Comparison of ENCODE assay signal across 19 mouse cellular contexts in the genomic region with DNA sequence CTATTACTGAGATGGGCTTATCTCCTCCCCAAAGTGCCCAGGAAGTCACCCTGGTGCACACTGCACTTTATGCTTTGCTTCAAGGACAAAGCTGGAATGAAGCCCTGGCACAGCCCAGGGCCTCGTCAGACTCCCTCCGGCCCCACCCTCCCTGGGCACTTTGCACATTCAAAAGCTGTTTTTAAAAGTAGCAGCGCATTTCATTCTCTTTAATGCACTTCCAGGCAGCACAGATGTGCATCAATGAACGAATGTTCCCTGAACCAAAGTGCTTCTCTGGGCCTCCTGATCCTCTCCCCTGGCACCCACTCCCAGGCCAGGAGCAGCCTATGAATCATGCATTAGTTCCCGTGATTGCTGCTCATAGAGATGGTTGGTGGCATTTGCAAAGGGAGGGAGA. TPM values are rescaled to one million over a fixed set of nuclear protein-coding genes. Genes with fewer than 3 reads are reported as not detected.
DNase-seq lines count a peak whose midpoint lies in the region; ATAC-seq lines count a peak whose summit lies in the region.
"Had no signal": no experiment of that assay in that cellular context is flagged by ENCODE, and none has a peak within 500 bp of the region (broad histone marks: within the 10 kb centered on the region; RNA-seq: fewer than 3 reads in every experiment).

No protein-coding gene starts in this region.

- no peak overlapping the region for H3K4me3 ChIP-seq in forebrain, embryonic 15.5 days
- H3K4me3 ChIP-seq in forebrain, embryonic 10.5 days: no peak overlapping the region
- H3K4me3 ChIP-seq in midbrain, embryonic 16.5 days (ENCODE audit: low read depth, low read length): no peak overlapping the region
- H3K4me3 ChIP-seq in midbrain, embryonic 11.5 days (ENCODE audit: low read depth, low read length): no peak overlapping the region
- no peak overlapping the region for H3K4me3 ChIP-seq in neural tube, embryonic 14.5 days (ENCODE audit: low read depth, low read length)
- H3K4me3 ChIP-seq: embryonic facial prominence, embryonic 13.5 days; kidney, embryonic 15.5 days; limb, embryonic 13.5 days had no signal

- H3K4me2 ChIP-seq in forebrain, embryonic 15.5 days (replicated peaks): no peak overlapping the region
- no peak overlapping the region for H3K4me2 ChIP-seq in midbrain, embryonic 16.5 days (ENCODE audit: low read length)
- no peak overlapping the region for H3K4me2 ChIP-seq in midbrain, embryonic 11.5 days
- no peak overlapping the region for H3K4me2 ChIP-seq in neural tube, embryonic 14.5 days (ENCODE audit: low read depth, low read length)
- H3K4me2 ChIP-seq: embryonic facial prominence, embryonic 13.5 days; kidney, embryonic 15.5 days; limb, embryonic 13.5 days had no signal

- H3K27ac ChIP-seq in forebrain, embryonic 15.5 days (replicated peaks): peak overlapping the region; percentile 48
- no peak overlapping the region for H3K27ac ChIP-seq in forebrain, embryonic 10.5 days
- peak overlapping the region; percentile 1; the same call in 1 of the 2 replicates for H3K27ac ChIP-seq in midbrain, embryonic 16.5 days (ENCODE audit: low read length)
- no peak overlapping the region for H3K27ac ChIP-seq in midbrain, embryonic 11.5 days (ENCODE audit: low read depth, low read length)
- peak overlapping the region; percentile 48; the same call in 1 of the 2 replicates for H3K27ac ChIP-seq in neural tube, embryonic 14.5 days (ENCODE audit: low read depth, low read length)
- H3K27ac ChIP-seq: embryonic facial prominence, embryonic 13.5 days; kidney, embryonic 15.5 days; limb, embryonic 13.5 days had no signal

- H3K9ac ChIP-seq in forebrain, embryonic 15.5 days (replicated peaks): no peak overlapping the region
- H3K9ac ChIP-seq in midbrain, embryonic 16.5 days (ENCODE audit: low read depth, low read length): no peak overlapping the region
- H3K9ac ChIP-seq in midbrain, embryonic 11.5 days (ENCODE audit: low read length): no peak overlapping the region
- no peak overlapping the region for H3K9ac ChIP-seq in neural tube, embryonic 14.5 days (replicated peaks; ENCODE audit: low read depth, low read length)
- H3K9ac ChIP-seq: embryonic facial prominence, embryonic 13.5 days; kidney, embryonic 15.5 days; limb, embryonic 13.5 days; liver, postnatal 0 days had no signal

- no peaks in the 10 kb centered on the region for H3K9me3 ChIP-seq in forebrain, embryonic 15.5 days
- no peaks in the 10 kb centered on the region for H3K9me3 ChIP-seq in forebrain, embryonic 10.5 days
- no peaks in the 10 kb centered on the region for H3K9me3 ChIP-seq in midbrain, embryonic 16.5 days (replicated peaks; ENCODE audit: control insufficient read depth, low read length, poor library complexity, severe bottlenecking)
- no peaks in the 10 kb centered on the region for H3K9me3 ChIP-seq in midbrain, embryonic 11.5 days (ENCODE audit: control insufficient read depth, low read length)
- no peaks in the 10 kb centered on the region for H3K9me3 ChIP-seq in neural tube, embryonic 14.5 days (ENCODE audit: control insufficient read depth, low read length)
- H3K9me3 ChIP-seq: embryonic facial prominence, embryonic 13.5 days; kidney, embryonic 15.5 days; limb, embryonic 13.5 days had no signal

- peaks cover 16% of the 10 kb centered on the region for H3K4me1 ChIP-seq in forebrain, embryonic 15.5 days
- H3K4me1 ChIP-seq in forebrain, embryonic 10.5 days: peaks cover 6% of the 10 kb centered on the region
- peaks cover 10% of the 10 kb centered on the region; the same call in 1 of the 2 replicates for H3K4me1 ChIP-seq in midbrain, embryonic 16.5 days (ENCODE audit: control insufficient read depth, insufficient read depth, low read length)
- H3K4me1 ChIP-seq in midbrain, embryonic 11.5 days (ENCODE audit: control insufficient read depth, insufficient read depth, low read length): no peaks in the 10 kb centered on the region
- H3K4me1 ChIP-seq in neural tube, embryonic 14.5 days (ENCODE audit: control insufficient read depth, insufficient read depth, low read length): 0 out of 2 replicates have a peak, but pooled peaks cover 6% of the 10 kb centered on the region
- H3K4me1 ChIP-seq: kidney, embryonic 15.5 days; limb, embryonic 13.5 days had no signal

- 8% methylated on average over 5 of the region's 5 CpGs for WGBS in forebrain, embryonic 15.5 days
- WGBS in forebrain, embryonic 10.5 days: 74% methylated on average over 5 of the region's 5 CpGs
- WGBS in midbrain, embryonic 16.5 days: 21% methylated on average over 5 of the region's 5 CpGs
- 63% methylated on average over 5 of the region's 5 CpGs for WGBS in midbrain, embryonic 11.5 days
- 23% methylated on average over 5 of the region's 5 CpGs for WGBS in neural tube, embryonic 14.5 days

- no peaks in the 10 kb centered on the region for H3K27me3 ChIP-seq in forebrain, embryonic 15.5 days
- H3K27me3 ChIP-seq in forebrain, embryonic 10.5 days (ENCODE audit: poor library complexity, severe bottlenecking): no peaks in the 10 kb centered on the region
- H3K27me3 ChIP-seq in midbrain, embryonic 16.5 days (ENCODE audit: control insufficient read depth, insufficient read depth, low read depth, low read length): no peaks in the 10 kb centered on the region
- H3K27me3 ChIP-seq in midbrain, embryonic 11.5 days (ENCODE audit: control insufficient read depth, insufficient read depth, low read length): no peaks in the 10 kb centered on the region
- no peaks in the 10 kb centered on the region for H3K27me3 ChIP-seq in neural tube, embryonic 14.5 days (ENCODE audit: control insufficient read depth, insufficient read depth, low read length)
- H3K27me3 ChIP-seq: embryonic facial prominence, embryonic 13.5 days; kidney, embryonic 15.5 days; limb, embryonic 13.5 days had no signal

- peak; percentile 60 for ATAC-seq in forebrain, embryonic 15.5 days (replicated peaks)
- no peak for ATAC-seq in midbrain, embryonic 16.5 days
- ATAC-seq in midbrain, embryonic 11.5 days (ENCODE audit: low FRiP score): no peak
- ATAC-seq in neural tube, embryonic 14.5 days (ENCODE audit: low read depth): no peak
- ATAC-seq: liver, postnatal 0 days had no signal

- no peak for DNase-seq in forebrain, embryonic 10.5 days (ENCODE audit: extremely low spot score, low spot score)
- no peak for DNase-seq in midbrain, embryonic 11.5 days (ENCODE audit: low spot score, missing footprints)
- peak; percentile 59 for DNase-seq in adrenal gland, adult 8-10 months
- no peak for DNase-seq in spleen, postnatal 4 days (ENCODE audit: low spot score in 2 of 2)
- DNase-seq in heart, postnatal 36 days: no peak
- DNase-seq: B cell, adult 2 months; cerebellum, adult 11-12 months; gastrocnemius, postnatal 10 days; liver, postnatal 0 days; lung, postnatal 4 days; thymus, adult 2 months had no signal

- intact Hi-C loops in heart, postnatal 36 days (cut with DNase I): no loop called here

- no peaks in the 10 kb centered on the region for H3K36me3 ChIP-seq in forebrain, embryonic 15.5 days
- H3K36me3 ChIP-seq in forebrain, embryonic 10.5 days (replicated peaks): no peaks in the 10 kb centered on the region
- H3K36me3 ChIP-seq in midbrain, embryonic 16.5 days (ENCODE audit: control insufficient read depth, insufficient read depth, low read length): no peaks in the 10 kb centered on the region
- H3K36me3 ChIP-seq in midbrain, embryonic 11.5 days (ENCODE audit: control insufficient read depth, insufficient read depth, low read length): no peaks in the 10 kb centered on the region
- no peaks in the 10 kb centered on the region for H3K36me3 ChIP-seq in neural tube, embryonic 14.5 days (ENCODE audit: control insufficient read depth, insufficient read depth, low read length)
- H3K36me3 ChIP-seq: embryonic facial prominence, embryonic 13.5 days; kidney, embryonic 15.5 days; limb, embryonic 13.5 days had no signal

RNA-seq across cellular contexts. Expression of a gene that starts 53.8 kb away (rescaled TPM):
- polyA plus RNA-seq in forebrain, embryonic 15.5 days (2015; fragmentation: Nextera tagmentation; extraction: Ambion mirVana): 1.3 and 1.7 TPM in 2 replicates
- polyA plus RNA-seq in forebrain, embryonic 10.5 days (2016; fragmentation: Nextera tagmentation; extraction: Ambion mirVana): 5.3 and 5.7 TPM in 2 replicates
- 1.2 TPM in 2 replicates for polyA plus RNA-seq in midbrain, embryonic 16.5 days (2015; fragmentation: Nextera tagmentation; extraction: Ambion mirVana)
- polyA plus RNA-seq in midbrain, embryonic 11.5 days (2014; fragmentation: Nextera tagmentation; extraction: Ambion mirVana): 1.8 and 2.4 TPM in 2 replicates
- total RNA-seq in adrenal gland, adult 8-10 months (2022): 10 to 100 TPM in 2 of 4 experiments, 1 to 10 TPM in 2; 6.2 to 21.3 (median 11.1) TPM
- polyA plus RNA-seq in neural tube, embryonic 14.5 days (2014; fragmentation: Nextera tagmentation; extraction: Ambion mirVana): 1.2 and 1.9 TPM in 2 replicates
- 1 to 10 TPM; 5.1 to 7.0 TPM for total RNA-seq in heart, postnatal 36 days (2021)
- total RNA-seq: common myeloid progenitor, adult 5-6 weeks; monocyte, adult 5-6 weeks had no signal

Comparison
In these comparisons a context has a peak if more than half of its experiments do, and no peak if none do; other contexts are left out.
1. H3K27ac ChIP-seq: peak in forebrain, embryonic 15.5 days (single experiment), midbrain, embryonic 16.5 days (single experiment) and neural tube, embryonic 14.5 days (single experiment); none in forebrain, embryonic 10.5 days (single experiment) and midbrain, embryonic 11.5 days (single experiment).